Mouse (Mus musculus) cerebellum, postnatal 25 days (tissue): ENCODE data around the gene Defb35.
A peak's percentile ranks its signal among the peaks of the same experiment; 100 is the strongest.
"Not testable (repeated sequence)": the region's sequence is repeated elsewhere in the genome, so short reads cannot be mapped to it uniquely, and the experiment has no call there.

Experiments
- DNase-seq, 2 experiments: peaks; one replicate each; pipeline ENCODE4 v3.0.0; 2021; ENCODE audit warnings: mixed read lengths in 2 of 2

Gene Defb35

GRCm38 (mm10) chr8:21938052-21938451 lies at the start of gene Defb35:
Gene Defb35 (plus strand): TSS chr8:21938352.
- DNase-seq: not testable (repeated sequence)

DNA sequence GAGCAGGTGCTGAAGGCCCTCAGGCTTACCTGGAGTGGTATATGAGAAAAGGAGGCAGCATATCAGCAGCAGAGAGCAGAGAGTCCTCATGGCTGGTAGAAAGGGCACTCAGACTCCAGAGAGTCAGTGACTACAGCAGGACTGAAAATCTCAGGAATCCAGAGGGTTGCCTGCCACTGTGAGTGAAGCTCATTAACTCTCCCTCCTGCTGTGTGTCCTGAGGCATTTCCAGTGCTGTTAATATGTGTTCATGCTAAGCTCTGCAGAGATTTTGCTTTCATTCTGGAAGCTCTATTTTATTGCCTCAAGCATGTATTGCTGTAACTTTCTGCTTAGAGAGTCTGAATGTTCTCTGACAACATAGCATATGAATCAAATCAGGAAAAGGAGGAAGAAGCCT lies 31.9 kb upstream of the Defb35 start, which contains the start of gene Defb11:
Gene Defb11 (minus strand): TSS at position 123 of the 400 bp plus-strand sequence.
- not testable (repeated sequence) for DNase-seq

- DNase-seq: no peak
Observed at GRCm38 (mm10) chr8:21911931-21912330, 26.2 kb upstream of the Defb35 start.

GRCm38 (mm10) chr8:21912554-21912953 lies 25.6 kb upstream of the Defb35 start:
- DNase-seq: no peak

GRCm38 (mm10) chr8:21915625-21916024 lies 22.5 kb upstream of the Defb35 start:
- no peak for DNase-seq

- DNase-seq: not testable (repeated sequence)
Observed at GRCm38 (mm10) chr8:21930754-21931153, 7.4 kb upstream of the Defb35 start.

- no peak for DNase-seq
Observed at GRCm38 (mm10) chr8:21932610-21933009, 5.5 kb upstream of the Defb35 start, which contains the start of gene Defb15. Gene Defb15 (minus strand): TSS chr8:21932710.

DNA sequence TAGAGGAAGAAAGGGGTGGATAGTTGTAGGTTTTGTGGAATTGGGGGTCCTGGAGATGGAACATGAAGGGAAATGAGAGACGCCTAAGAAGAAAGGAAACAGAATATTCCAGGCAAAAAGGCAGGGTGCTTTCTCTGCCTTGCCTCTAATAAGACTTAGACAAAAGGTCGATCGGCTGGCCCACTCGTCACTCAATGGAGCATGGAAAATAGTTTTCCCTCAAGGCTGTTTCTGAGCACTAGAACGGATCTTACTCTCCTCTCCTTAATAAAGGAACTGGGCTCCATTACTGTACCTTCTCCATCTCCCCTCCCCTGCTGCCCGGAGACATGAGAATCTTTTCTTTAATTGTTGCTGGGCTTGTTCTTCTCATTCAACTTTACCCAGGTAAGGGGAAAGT lies 8.3 kb downstream of the Defb35 start, which contains the start of gene Defb13:
Gene Defb13 (plus strand): TSS at position 301 of the 400 bp plus-strand sequence.
- DNase-seq: no peak

GRCm38 (mm10) chr8:21947311-21948017 lies 9.3 kb downstream of the Defb35 start:
- DNase-seq: peak; percentile 3 to 5

GRCm38 (mm10) chr8:21955321-21955720 lies 17.2 kb downstream of the Defb35 start:
- peak; percentile 18 to 64 for DNase-seq

GRCm38 (mm10) chr8:21956336-21956735 lies 18.2 kb downstream of the Defb35 start:
- DNase-seq: peak in 1 of 2 experiments; percentile 3

GRCm38 (mm10) chr8:21958414-21958813 lies 20.3 kb downstream of the Defb35 start, which contains the start of gene Fam90a1a:
Gene Fam90a1a (plus strand): TSS chr8:21958714.
- no peak for DNase-seq

GRCm38 (mm10) chr8:21966646-21967045 lies 28.5 kb downstream of the Defb35 start:
- no peak for DNase-seq

DNA sequence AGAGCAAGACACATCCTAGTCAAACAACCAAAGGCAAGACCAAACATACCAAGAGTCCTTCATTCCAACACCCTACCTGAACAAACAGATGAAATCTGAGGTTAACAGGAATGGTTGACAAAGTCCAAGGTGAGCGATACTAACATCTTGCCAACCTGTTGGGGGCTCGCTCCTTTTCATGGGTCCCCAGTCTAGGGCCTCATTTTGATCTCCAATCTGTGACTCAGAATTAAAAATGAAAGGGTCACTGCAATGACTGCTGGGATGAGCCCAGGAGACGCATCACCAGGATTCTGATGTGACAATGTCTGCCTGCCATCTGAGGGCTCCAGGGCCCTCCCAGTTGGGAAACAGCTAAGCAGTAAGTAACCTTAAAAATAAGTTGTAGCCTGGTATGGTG lies 31.3 kb downstream of the Defb35 start, which contains the start of gene Ccdc70:
Gene Ccdc70 (plus strand): TSS at position 301 of the 400 bp plus-strand sequence.
- DNase-seq: no peak

DNA sequence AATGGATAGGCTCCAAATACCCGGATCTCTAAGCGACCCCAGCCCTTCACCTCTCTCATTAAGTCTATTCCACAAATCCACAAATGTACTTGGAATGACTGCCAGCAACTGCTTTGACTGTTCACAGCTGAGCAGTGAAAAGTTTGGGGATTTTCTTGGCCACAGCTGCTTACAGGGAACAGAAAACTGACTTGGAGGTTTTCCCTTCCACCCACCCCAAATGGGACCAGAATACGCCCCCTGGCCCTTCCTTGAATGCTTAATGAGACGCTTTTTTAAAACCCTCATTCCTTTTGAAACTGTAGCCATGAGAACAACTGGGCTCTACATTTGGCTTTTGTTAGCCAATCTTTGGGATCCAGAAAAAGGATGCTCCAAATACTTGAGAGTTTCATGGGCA lies 40.0 kb downstream of the Defb35 start:
- DNase-seq: no peak

DNA sequence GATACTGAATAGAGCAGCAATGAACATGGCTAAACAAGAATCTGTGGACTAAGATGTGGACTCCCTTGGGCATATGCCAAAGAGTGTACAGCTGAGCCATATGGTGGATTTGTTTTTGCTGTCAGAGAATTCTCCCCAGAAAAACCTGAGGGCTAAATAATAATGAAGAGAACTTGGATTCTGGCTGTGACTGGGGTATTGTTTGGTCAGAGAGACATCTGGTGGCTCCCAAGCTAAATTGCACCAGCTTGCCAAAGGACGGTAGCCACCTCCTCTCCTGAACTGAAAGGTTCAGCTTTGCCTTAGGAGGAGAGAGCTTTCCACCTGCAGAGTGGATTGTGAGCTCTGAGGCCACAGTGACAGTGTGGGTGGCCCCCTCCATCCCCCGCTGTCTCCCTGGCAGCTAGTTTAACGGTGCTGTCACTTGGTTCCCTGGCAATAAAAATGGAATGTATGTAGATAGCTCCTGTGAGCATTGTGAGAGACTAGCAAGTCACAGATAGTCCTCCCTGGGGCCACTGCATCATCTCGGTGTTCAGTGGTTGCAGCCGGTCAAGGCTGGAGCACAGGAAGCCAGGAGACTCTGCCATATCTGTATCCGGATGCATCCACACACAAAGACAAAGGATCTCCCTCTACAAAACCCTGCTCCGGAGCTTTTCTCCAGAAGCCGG lies 43.6 kb downstream of the Defb35 start:
- DNase-seq: peak; percentile 20 to 43
